Mouse (Mus musculus) thymus, postnatal 36 days (tissue): Measurements from ENCODE around the gene Tmem63c.

Experiments
- DNase-seq, 2 experiments: peaks; one replicate each; pipeline ENCODE4 v3.0.0; 2022; ENCODE audit warnings: mixed read lengths in 2 of 2

Gene Tmem63c

GRCm38 (mm10) chr12:87002209-87002608 is 18.9 kb upstream of the Tmem63c start:
- DNase-seq = no peak

DNA sequence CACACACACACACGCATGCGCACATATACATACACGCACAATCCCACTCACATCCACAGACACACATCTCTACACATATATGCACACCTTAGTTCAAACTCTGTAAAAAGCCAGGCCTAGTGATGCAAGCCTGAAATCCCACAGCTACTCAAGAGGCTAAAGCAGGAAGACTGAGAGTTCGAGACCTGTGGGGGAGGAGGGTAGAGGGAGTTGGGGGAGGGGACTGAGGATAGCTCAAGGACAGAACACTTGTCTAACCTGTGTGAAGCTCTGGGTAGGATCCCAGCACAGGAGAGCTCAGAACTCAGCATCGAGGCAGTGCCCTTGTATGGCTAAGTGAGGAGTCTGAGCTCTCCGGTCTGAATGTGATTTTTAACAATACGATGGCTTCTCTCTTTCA is 18.3 kb upstream of the Tmem63c start:
- DNase-seq = no peak

- no peak for DNase-seq
Observed at GRCm38 (mm10) chr12:87003606-87004005, 17.5 kb upstream of the Tmem63c start.

DNA sequence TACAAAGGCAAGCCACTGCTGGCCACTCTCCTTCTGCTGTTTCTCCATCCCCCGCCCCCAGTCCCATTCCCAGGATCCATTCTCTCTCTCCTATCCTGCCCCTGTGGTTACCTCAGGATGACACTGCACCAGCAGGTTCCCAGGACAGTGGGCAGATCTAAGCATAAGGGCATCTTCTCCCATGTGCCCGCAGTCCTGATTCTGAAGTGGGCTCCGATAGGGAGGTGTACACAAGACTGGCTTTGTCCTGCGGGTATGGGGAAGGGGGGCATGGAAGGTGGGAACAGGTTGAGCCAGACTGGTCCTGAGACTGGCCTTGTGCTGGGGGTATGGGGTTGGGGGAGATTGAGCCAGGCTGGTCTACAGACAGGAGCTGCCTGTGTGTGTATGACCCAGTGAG is 16.5 kb upstream of the Tmem63c start:
- no peak for DNase-seq

GRCm38 (mm10) chr12:87017041-87017440 is 4.1 kb upstream of the Tmem63c start:
- peak; percentile 37 to 49 for DNase-seq

DNA sequence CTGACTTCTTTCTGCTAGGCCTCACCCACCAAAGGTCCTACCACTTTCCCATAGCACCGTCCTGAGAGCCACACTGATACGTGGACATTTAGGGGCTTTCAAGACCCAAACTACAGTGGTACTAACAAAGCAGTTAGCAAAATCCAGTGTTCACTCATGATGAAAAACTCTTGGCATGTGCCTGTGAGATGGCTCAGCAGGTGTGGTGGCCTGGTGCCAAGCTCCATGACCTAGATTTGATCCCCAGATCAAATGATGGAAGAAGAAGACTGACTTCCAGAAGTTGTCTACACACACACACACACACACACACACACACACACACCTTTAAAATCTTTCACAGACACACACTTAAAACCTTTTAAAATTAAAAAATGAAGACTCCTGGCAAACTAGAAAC is 2.4 kb upstream of the Tmem63c start:
- DNase-seq = no peak

DNA sequence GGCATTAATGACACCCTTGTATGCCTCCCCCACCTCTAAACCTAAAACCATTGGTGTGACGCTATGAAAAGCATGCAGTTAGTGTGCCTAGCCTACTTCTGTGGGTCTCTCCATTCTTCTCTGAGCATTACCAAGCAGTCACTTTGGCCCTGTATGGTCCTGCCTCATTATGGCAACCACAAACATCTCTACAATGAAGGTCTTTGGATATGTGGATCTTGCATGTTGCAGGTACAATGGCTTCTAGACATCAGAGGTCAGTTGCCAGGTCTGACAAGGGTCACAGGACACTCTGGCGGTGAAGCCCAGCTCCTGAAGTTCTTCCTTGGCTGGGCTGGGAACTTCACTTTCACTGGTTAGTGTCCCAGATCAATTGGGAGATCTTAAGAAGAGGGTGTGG is 866 bp downstream of the Tmem63c start:
- DNase-seq = no peak

GRCm38 (mm10) chr12:87023456-87023855 is 2.3 kb downstream of the Tmem63c start:
- no peak for DNase-seq

- no peak for DNase-seq
Observed at GRCm38 (mm10) chr12:87026109-87026870, 5.2 kb downstream of the Tmem63c start.

- no peak for DNase-seq
Observed at GRCm38 (mm10) chr12:87026871-87027240, 5.7 kb downstream of the Tmem63c start.

GRCm38 (mm10) chr12:87027391-87027790 is 6.3 kb downstream of the Tmem63c start:
- DNase-seq = no peak

GRCm38 (mm10) chr12:87028068-87028467 is 6.9 kb downstream of the Tmem63c start:
- no peak for DNase-seq

DNA sequence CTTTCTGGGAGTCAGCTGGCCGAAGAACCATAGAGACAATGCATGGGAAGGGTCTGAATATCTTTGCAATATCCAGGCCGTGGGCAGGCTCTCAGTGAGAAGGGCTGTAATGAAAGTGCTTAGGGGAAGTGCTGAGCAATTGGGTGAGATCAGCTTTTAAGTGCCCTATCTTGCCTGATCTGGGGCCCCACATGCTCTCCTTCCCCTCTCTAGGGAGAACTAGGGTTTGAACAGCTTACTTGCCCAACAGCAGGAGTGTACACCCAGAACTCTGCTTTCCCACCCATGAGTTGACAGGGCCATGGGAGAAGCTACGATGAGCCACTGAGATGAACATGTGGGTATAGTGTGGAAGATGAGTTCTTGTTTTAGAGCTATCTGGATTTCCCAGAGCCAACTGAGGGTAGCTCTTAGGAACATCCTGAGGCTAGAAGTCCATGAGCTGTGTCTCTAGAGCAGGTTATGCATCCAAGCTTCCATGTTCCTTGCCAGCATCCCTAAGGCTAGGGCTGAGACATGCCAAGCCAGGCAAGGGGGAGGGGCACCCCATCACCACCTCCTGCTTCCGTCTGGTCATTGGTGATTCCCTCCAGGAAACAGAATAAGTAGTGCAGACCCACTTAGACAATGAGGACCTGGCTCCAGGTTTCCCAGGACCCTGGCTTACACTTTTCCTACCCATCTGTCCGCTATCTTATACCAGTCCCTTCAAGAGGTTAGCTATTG is 8.3 kb downstream of the Tmem63c start:
- no peak for DNase-seq

DNA sequence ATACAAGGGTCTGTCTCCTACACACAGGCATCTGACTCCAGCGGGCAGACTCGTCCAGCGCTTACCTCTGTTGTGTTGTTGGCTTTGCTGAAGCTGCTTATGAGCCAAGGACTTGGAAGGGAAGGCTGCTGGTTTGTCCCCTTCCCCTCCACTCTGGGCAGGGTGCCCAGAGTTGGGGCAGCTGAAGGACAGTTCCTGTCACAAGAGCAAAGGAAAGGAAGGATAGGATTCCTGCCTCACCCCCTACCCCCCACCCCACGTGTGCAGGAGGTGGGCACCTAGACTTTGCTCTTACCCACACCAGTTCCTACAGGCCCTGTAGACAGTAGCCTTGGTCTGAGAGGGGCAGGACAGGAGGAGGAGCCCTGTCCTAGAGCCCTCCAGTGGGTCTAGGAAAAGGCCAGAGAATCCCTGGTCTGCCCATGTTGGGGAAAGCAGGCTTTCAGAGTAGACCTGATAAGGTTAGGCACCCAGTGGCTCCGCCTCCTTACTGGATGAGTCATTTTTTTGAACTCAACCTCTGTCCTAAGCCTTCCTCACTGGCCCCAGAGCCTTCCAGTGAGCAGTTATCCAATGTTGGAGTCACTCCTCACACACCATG is 10.1 kb downstream of the Tmem63c start:
- DNase-seq = no peak

DNA sequence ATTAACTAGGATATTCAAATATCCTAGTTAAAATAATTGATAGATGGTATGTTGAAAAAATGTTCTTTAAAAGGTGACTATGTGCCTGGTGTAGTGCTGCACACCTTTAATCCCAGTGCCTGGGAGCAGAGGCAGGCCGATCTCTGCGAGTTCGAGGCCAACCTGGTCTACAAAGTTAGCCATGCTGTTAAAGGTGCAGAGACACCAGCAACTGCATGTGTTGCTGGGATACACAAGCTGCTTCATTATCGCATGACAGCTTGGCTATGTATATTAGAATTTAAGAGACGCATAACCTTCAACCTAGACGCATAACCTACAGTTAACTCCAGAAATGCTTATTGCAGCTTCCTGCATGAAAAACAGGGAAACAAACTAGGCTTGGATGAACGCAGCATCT is 15.5 kb downstream of the Tmem63c start:
- DNase-seq = no peak

DNA sequence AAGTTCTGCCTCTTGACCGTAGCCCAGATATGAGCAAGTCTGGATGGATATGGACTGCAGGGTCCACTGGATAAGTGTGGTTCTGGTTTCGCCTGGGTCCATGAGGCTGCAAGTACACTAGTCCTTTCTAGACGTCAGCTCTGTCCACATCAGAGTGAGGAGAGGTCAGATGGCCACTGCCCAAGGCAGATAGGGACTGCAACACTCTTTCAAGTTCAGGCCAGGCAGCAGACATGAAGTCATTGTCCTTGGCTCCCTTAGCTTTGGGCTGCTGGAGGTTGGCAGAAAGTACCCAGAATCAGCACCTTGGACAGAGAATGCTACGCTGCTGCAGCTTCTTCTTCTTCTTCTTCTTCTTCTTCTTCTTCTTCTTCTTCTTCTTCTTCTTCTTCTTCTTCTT is 19.0 kb downstream of the Tmem63c start:
- no peak for DNase-seq

- DNase-seq = no peak
Observed at GRCm38 (mm10) chr12:87040857-87041256, 19.7 kb downstream of the Tmem63c start.

DNA sequence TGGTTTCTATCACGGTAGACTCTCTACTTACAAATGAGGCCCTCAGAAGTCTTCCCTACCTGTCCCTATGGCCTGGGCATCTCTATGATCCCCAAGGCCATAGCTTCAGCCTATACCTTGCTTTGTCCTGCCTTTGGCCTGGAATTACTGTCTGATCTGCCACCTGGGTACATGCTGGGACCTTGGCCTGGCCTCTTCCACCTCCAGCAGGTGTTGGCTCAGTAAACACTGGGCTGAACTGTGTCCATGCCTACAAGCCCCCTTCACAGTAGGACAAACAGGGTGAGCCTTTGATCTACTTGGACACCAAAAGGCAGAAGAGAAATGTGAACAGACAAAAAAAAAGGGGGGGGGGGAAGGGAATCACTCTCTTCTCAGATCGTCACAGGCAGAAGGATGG is 21.3 kb downstream of the Tmem63c start:
- DNase-seq = no peak

- no peak for DNase-seq
Observed at GRCm38 (mm10) chr12:87043221-87043620, 22.1 kb downstream of the Tmem63c start.

GRCm38 (mm10) chr12:87044711-87045110 is 23.6 kb downstream of the Tmem63c start:
- no peak for DNase-seq

DNA sequence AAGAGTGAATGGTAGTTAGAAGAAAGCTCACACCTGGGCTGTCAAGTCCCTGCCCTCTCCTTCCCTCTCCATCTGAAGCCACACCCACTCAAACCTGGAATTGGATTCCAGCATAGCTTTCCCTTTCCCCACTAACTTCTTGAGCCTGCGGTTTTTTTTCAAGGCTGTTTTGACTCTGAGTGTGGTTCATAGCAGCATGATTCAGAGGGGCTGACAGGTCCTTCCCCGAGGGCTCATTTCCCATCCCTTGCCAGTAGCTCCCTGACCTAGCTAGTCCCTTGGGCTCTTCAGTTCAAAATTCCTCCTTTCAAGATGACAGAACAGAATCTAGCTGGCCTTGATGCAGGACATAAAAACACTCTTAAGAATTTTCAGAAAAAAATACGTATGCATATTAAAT is 26.4 kb downstream of the Tmem63c start:
- no peak for DNase-seq

DNA sequence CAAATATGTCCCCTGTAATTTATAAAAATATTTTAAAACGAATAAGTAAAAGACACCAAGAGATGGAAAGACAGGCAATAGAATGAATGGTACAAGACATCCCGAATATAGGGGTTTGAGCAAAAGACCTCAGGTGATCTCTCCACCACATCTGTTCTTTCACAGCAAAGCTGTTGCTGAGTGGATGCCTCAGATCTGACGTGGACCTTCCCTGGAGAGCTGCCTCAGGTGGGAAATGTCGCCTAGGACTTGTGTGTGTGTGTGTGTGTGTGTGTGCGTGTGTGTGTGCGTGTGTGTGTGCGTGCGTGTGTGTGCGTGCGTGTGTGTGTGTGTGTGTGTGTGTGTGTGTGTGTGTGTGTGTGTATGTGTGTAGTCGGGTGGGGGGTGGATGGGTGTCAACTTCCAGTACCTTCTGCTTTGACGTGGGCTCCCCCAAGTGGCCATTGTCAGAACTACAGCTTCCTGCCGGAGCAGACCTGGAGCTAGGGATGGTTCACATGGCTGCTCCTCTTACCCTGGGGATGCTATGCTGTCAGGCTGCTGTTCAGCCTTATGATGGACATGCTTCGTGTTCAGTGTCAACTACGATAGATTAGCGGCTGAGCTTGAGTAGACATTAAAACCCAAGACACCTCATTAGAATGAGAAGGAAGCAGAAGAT is 31.7 kb downstream of the Tmem63c start:
- DNase-seq = peak; percentile 74 to 82

- DNase-seq = no peak
Observed at GRCm38 (mm10) chr12:87054873-87055272, 33.7 kb downstream of the Tmem63c start.

DNA sequence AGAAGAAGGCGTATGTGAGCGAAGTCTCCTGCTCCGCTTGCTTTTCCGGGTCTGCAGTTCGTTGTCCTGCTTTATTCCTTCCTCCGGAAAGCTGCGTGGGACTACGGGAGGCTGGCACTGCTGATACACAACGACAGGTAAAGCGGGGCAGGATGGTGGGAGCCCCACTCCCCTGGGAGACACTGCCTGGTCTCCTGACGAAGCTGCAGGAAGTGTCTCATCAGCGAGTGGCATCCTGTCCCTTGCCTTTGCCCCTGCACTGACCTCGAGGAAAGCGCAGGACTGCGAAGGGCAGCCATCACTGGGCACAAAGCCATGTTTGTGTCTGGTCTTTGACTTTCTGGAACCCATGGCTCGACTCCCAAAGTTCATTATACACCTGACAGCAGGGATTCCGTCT is 35.9 kb downstream of the Tmem63c start:
- DNase-seq = no peak
